Mouse (Mus musculus): ENCODE results near the gene Ust.

DNA sequence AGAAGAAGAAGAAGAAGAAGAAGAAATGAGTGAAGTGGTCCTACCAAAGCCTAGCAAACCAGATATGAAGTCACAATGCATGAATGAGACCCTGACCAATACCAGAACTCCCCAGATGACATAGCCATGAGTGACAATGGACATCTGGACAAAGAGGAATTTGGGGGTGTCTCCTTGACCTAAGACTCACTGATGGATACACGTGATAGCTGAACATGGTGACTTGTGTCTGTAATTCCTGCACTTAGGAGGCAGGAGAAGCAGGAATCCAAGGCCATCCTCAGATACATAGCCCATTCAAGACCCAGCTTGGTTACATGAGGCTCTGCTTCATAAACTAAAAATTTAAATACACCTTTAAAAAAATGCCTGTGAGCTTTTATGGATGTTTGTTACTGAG lies 63.9 kb downstream of the Ust start:
- TF ChIP-seq CTCF (IDR thresholded peaks at IDR 0.05) (no peak), EP300 (IDR thresholded peaks at IDR 0.05; ENCODE audit: insufficient read depth, low read depth, low read length) (no peak), POLR2A (IDR thresholded peaks at IDR 0.05; ENCODE audit: insufficient read depth, low read depth, low read length) (no peak)

Data from heart, adult 2 months (tissue).